Mouse (Mus musculus) olfactory bulb, adult 2 months (tissue): Measurements from ENCODE around the gene Tfcp2. TPM values are rescaled to one million over a fixed set of nuclear protein-coding genes. Genes with fewer than 3 reads are reported as not detected.

Source experiments
- H3K27ac ChIP-seq: fragments of 200-500 bp; 2 replicates; pipeline ENCODE4 v1.5.1; 2012; ENCODE audit warnings: low read depth, low read length; ENCODE audit not compliant: insufficient read depth
- H3K4me1 ChIP-seq: fragments of 200-500 bp; 2 replicates; pipeline ENCODE4 v1.6.1; 2012; ENCODE audit warnings: low read length; ENCODE audit not compliant: control insufficient read depth, insufficient read depth
- H3K4me3 ChIP-seq: fragments of 200-500 bp; 2 replicates; pipeline ENCODE4 v1.5.1; 2012; ENCODE audit warnings: mild to moderate bottlenecking, low read depth, low read length, moderate library complexity; ENCODE audit not compliant: insufficient read depth
- CTCF ChIP-seq: fragments of 200-500 bp; IDR thresholded peaks from 2 replicates; pipeline ENCODE4 v1.5.1; 2012; ENCODE audit warnings: low read depth, mild to moderate bottlenecking, low read length, moderate library complexity; ENCODE audit not compliant: insufficient read depth
- POLR2A ChIP-seq: fragments of 200-500 bp; IDR thresholded peaks from 2 replicates; pipeline ENCODE4 v1.6.1; 2012; ENCODE audit warnings: mild to moderate bottlenecking, low read depth, low read length, moderate library complexity; ENCODE audit not compliant: insufficient read depth
- WGBS: fragments of 180-500 bp; shearing (Covaris S2); methylation state at CpG from one replicate; pipeline ENCODE4 v1.1.7; 2018; 5-methylcytosine and 5-hydroxymethylcytosine counted together
- polyA plus RNA-seq: library from polyadenylated mRNA; stranded (reverse); fragments of >200 nt; gene quantifications from 2 replicates; pipeline ENCODE4 v1.2.4, GENCODE M21; 2012; ENCODE audit warnings: low replicate concordance; ENCODE audit not compliant: missing spikeins, insufficient read depth, insufficient read length

Gene Tfcp2
- polyA plus RNA-seq, 1 experiment: not detected

DNA sequence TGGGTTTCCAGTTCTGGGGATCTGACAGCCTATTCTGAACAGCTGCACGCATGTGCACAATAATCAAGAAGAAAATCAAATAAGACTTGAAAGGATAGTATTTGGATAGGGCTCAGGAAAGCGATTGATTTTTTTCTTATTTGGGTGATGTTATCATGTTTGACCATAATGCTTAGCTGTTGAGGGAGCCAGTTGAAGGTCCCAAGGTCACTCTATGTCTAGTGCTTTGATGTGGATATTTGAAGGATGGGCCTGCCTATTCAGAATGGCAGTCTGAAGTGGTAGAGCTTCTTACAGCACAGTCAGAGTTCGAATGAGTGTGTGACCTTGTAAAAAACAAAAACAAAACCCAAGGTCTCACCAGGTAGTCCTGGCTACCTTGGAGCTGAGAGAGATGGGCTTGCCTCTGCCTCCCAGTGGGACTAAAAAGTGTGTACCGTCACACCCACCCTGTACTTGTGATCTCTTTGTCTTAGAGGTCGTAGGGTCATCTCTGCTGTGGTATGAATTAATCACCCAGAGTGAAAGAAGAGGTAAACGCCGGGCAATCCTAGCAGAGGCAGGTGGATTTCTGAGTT, 77.8 kb downstream of the Tfcp2 start:
- no peak overlapping the region for H3K27ac ChIP-seq
- H3K4me1 ChIP-seq: peaks cover 6% of the 10 kb centered on the region; the same call in 1 of the 2 replicates
- no peak overlapping the region for H3K4me3 ChIP-seq
- TF ChIP-seq CTCF: no peak
- no peak for TF ChIP-seq POLR2A
- 85% methylated on average over 7 of the region's 7 CpGs for WGBS

GRCm38 (mm10) chr15:100470037-100470436, 81.8 kb downstream of the Tfcp2 start:
- 61% methylated on average over 10 of the region's 10 CpGs for WGBS
- H3K27ac ChIP-seq: no peak overlapping the region

DNA sequence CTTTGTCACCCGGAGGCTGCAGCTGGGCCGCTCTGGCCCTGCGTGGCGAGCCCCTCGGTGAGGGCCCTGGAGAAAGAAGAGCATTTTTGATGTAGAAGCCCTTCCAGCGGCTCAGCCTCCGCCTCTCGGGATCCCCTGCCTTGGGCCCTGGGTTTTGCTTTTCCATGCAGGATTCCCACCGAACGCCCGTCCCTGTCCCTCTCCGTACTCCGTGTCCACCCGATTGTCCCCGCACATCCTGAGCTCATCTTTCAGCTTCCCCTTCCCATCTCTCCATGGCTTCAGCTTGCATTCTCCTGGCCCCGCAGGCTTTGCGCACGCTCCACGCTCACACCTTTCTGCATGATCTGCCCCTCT, 82.6 kb downstream of the Tfcp2 start:
- Histone ChIP-seq H3K27ac (no peak overlapping the region), H3K4me3 (peak overlapping the region; percentile 90), H3K4me1 (peaks cover 16% of the 10 kb centered on the region)
- TF ChIP-seq CTCF (no peak), POLR2A (no peak)
- WGBS: 1% methylated on average over 19 of the region's 19 CpGs

More at GRCm38 (mm10) chr15:100470037-100470436, 81.8 kb downstream of the Tfcp2 start:
- Histone ChIP-seq H3K4me3 (no peak overlapping the region), H3K4me1 (peaks cover 16% of the 10 kb centered on the region)
- TF ChIP-seq CTCF (no peak), POLR2A (no peak)

GRCm38 (mm10) chr15:100468295-100469188, 83.3 kb downstream of the Tfcp2 start, which contains the start of gene Letmd1:
Letmd1 (plus strand) TSS chr15:100469023.
- peaks cover 16% of the 10 kb centered on the region for H3K4me1 ChIP-seq
- WGBS: under 1% methylated on average over 84 of the region's 84 CpGs
- peak within 1 kb of the TSS; percentile 90 for H3K4me3 ChIP-seq
- peak within 1 kb of the TSS; percentile 84 for H3K27ac ChIP-seq
- TF ChIP-seq POLR2A: peak; percentile 89
- peak; percentile 100 for TF ChIP-seq CTCF

- 20% methylated on average over 8 of the region's 8 CpGs for WGBS
- no peak overlapping the region for H3K27ac ChIP-seq
- H3K4me1 ChIP-seq: peaks cover 16% of the 10 kb centered on the region
- peak overlapping the region; percentile 90 for H3K4me3 ChIP-seq
- no peak for TF ChIP-seq CTCF
- no peak for TF ChIP-seq POLR2A
Observed at GRCm38 (mm10) chr15:100467738-100468137, 84.1 kb downstream of the Tfcp2 start.

DNA sequence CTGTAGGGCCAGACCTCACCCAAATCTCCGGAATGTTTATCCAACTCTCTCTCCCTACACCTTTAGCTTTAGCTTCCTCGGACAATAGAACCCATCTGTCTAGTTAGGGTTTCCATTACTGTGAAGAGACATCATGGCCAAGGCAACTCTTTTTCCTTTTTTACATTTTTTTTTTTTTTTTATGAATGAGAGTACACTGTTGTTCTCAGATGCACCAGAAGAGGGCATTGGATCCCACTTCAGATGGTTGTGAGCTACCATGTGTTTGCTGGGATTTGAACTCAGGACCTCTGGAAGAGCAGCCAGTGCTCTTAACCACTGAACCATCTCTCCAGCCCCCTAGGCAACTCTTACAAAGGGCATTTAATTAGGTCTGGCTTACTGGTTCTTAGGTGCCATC, 86.4 kb downstream of the Tfcp2 start:
- WGBS: 81% methylated on average over 2 of the region's 2 CpGs
- peaks cover 22% of the 10 kb centered on the region for H3K4me1 ChIP-seq
- TF ChIP-seq CTCF: no peak
- no peak for TF ChIP-seq POLR2A

GRCm38 (mm10) chr15:100463712-100464111, 88.1 kb downstream of the Tfcp2 start:
- H3K27ac ChIP-seq: no peak overlapping the region
- no peak overlapping the region for H3K4me3 ChIP-seq
- H3K4me1 ChIP-seq: peaks cover 16% of the 10 kb centered on the region
- WGBS: 22% methylated on average over 6 of the region's 6 CpGs
- no peak for TF ChIP-seq POLR2A
- TF ChIP-seq CTCF: 0 out of 2 replicates have a peak, but pooled peaks have one; percentile 29

More for the DNA sequence above, 86.4 kb downstream of the Tfcp2 start:
- H3K27ac ChIP-seq: no peak overlapping the region
- H3K4me3 ChIP-seq: no peak overlapping the region

GRCm38 (mm10) chr15:100462086-100462485, 89.7 kb downstream of the Tfcp2 start:
- 50% methylated on average over 5 of the region's 5 CpGs for WGBS
- TF ChIP-seq CTCF (no peak), POLR2A (no peak)
- H3K4me1 ChIP-seq: peaks cover 8% of the 10 kb centered on the region
- no peak overlapping the region for H3K4me3 ChIP-seq
- no peak overlapping the region for H3K27ac ChIP-seq

DNA sequence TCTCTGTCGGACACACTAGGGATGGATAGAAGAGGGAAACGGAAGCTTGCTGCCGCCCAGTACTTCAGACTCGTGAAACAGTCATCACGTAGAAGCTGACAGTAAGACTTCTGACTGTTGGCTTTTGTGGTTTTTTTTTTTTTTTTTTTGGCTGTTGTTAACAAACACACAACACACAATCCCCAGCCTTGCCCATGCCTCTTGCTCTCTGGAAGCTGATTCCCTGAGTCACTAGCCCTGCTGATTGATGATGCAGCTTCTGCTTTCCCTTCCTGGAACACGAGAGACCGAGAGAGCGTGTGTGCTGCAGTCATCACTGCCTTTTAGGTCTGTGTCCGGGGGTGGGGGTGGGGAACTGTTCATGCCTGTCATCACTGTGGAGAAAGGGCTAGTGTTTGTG, 90.2 kb downstream of the Tfcp2 start:
- H3K4me1 ChIP-seq: peaks cover 8% of the 10 kb centered on the region
- H3K27ac ChIP-seq: no peak overlapping the region
- H3K4me3 ChIP-seq: no peak overlapping the region
- TF ChIP-seq CTCF (no peak), POLR2A (no peak)
- 70% methylated on average over 9 of the region's 9 CpGs for WGBS
